Mouse (Mus musculus) liver, embryonic 13.5 days (tissue): ENCODE measurements around the gene B4galnt2. TPM values are rescaled to one million over a fixed set of nuclear protein-coding genes. Genes with fewer than 3 reads are reported as not detected.

Source experiments
- ATAC-seq: fragments of 200-750 bp; cut with Nextera tagmentation; 2 replicates; pipeline ENCODE4 v1.8.0; 2017; ENCODE audit warnings: low read depth, mild to moderate bottlenecking, moderate number of reproducible peaks, moderate library complexity
- DNase-seq: peaks from one replicate; pipeline ENCODE4 v3.0.0; 2022
- H3K27ac ChIP-seq: fragments of 300-500 bp; sonication (generic); 2 replicates; pipeline ENCODE4 v1.5.1; 2015; ENCODE audit warnings: moderate library complexity, mild to moderate bottlenecking, inconsistent platforms
- H3K27me3 ChIP-seq: fragments of 300-500 bp; sonication (generic); 2 replicates; pipeline ENCODE4 v1.6.1; 2015; ENCODE audit warnings: mild to moderate bottlenecking, inconsistent platforms
- H3K36me3 ChIP-seq: fragments of 300-500 bp; sonication (generic); 2 replicates; pipeline ENCODE4 v1.6.1; 2015; ENCODE audit warnings: mild to moderate bottlenecking, inconsistent platforms
- H3K4me1 ChIP-seq: fragments of 300-500 bp; sonication (generic); replicated peaks from 2 replicates; pipeline ENCODE4 v1.6.1; 2015; ENCODE audit warnings: inconsistent platforms
- H3K4me2 ChIP-seq: fragments of 300-500 bp; sonication (generic); 2 replicates; pipeline ENCODE4 v1.6.1; 2015; ENCODE audit warnings: inconsistent platforms, mild to moderate bottlenecking, moderate library complexity
- H3K4me3 ChIP-seq: fragments of 300-500 bp; sonication (generic); replicated peaks from 2 replicates; pipeline ENCODE4 v1.5.1; 2015; ENCODE audit warnings: mild to moderate bottlenecking, inconsistent platforms
- H3K9ac ChIP-seq: fragments of 300-500 bp; sonication (generic); 2 replicates; pipeline ENCODE4 v1.6.1; 2015; ENCODE audit warnings: mild to moderate bottlenecking, inconsistent platforms
- H3K9me3 ChIP-seq: fragments of 300-500 bp; sonication (generic); replicated peaks from 2 replicates; pipeline ENCODE4 v1.6.1; 2016; ENCODE audit warnings: inconsistent platforms
- WGBS: fragments of 180-500 bp; shearing (Covaris S2); methylation state at CpG from one replicate; pipeline ENCODE4 v1.1.7; 2015; ENCODE audit not compliant: insufficient replicate concordance; 5-methylcytosine and 5-hydroxymethylcytosine counted together
- polyA plus RNA-seq: library from polyadenylated mRNA; unstranded; fragments of >200 nt; fragmentation: Nextera tagmentation; extraction: Ambion mirVana; gene quantifications from 2 replicates; pipeline ENCODE4 v1.2.1, GENCODE M21; 2015

Gene B4galnt2
- polyA plus RNA-seq, 1 experiment from 2014 or later: 0.13 TPM

DNA sequence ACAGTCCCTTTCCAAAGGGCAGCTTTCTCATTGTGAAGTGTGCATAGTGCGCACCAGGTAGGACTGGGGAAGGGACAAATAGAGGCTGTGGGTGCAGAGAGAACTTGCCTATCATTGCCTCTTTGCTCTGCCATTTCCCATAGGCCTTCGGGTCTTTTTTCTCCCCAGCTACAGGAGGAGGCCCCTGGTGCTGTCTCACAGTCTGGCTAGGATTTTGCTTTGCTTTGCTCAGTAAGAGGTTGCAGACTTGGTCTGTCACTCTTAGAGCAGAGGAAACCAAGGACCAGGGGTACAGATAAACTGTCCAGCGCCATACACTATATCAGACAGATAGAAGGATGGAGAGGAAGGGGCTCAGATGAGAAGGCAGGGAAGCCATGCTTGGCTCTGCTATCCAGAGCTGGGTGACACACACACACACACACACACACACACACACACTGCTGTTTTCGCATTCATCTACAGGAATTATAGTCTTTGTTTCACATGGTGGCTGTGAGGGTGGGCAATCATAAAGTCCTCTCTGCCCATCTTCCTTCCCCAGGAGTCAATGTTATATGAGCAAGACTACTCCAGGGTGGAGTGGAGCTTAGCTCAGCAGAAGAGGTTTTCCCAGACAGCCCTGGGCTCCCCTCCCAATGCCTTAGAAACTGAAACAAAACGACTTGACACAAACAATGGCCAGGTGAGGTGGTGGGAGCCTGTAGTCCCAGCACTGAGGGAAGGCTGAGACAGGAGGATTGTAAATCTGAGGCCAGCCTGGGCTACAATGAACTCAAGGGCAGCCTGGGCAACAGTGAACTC is 73.8 kb downstream of the B4galnt2 start:
- Histone ChIP-seq H3K9me3 (no peaks in the 10 kb centered on the region), H3K27ac (0 out of 2 replicates have a peak overlapping the region, but pooled peaks have one; percentile 58), H3K4me2 (peak overlapping the region; percentile 57), H3K9ac (peak overlapping the region; percentile 55), H3K36me3 (no peaks in the 10 kb centered on the region), H3K4me3 (peak overlapping the region; percentile 49), H3K4me1 (peaks cover 78% of the 10 kb centered on the region), H3K27me3 (peaks cover 27% of the 10 kb centered on the region)
- no peak for DNase-seq
- no peak for ATAC-seq
- WGBS: 54% methylated on average over 5 of the region's 5 CpGs

DNA sequence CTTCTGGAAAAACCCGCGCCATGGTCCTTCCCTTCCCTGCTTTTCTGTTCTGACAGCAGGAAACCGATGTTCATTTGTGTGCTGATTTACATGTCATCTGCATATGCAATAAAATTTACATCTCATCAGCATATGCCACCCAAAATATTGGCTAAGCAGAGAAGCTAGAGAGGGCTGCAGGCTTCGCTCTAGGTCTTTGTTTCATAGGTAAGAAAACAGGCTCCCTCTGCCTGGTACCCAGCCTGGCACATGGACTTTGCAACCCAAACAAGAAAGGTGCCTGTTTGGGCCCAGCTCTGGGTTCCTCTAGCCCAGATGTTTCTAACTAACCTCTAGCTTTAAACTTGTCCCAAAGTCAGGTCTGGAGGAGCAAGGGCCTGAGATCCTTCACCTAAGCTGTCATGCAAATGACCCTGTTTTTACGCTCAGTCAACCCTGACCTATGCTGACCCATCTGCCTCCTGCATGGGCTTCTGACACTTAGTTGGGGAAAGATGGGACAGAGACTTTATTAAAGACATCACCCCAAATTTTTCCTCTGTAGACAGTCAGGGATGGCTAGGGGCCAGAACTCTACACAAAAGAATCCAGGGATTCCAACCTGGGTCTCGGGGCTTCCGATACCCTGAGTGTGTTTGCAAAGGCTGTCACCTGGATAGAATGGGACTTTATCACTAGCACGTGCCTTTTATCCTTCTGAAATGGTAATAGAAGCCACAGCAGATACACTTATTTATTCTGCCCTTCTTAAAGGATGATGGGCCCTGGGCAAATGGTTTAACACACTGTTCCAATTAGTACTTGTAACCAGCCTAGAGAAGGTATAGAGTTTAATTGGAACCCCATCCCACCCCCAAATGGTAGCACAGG is 75.5 kb downstream of the B4galnt2 start:
- no peak for ATAC-seq
- whole genome bisulfite sequencing: 66% methylated on average over 8 of the region's 8 CpGs
- no peak for DNase-seq
- Histone ChIP-seq H3K4me1 (peaks cover 89% of the 10 kb centered on the region), H3K9ac (0 out of 2 replicates have a peak overlapping the region, but pooled peaks have one; percentile 3), H3K27me3 (peaks cover 30% of the 10 kb centered on the region), H3K9me3 (no peaks in the 10 kb centered on the region), H3K4me2 (no peak overlapping the region), H3K27ac (no peak overlapping the region), H3K4me3 (no peak overlapping the region), H3K36me3 (no peaks in the 10 kb centered on the region)

DNA sequence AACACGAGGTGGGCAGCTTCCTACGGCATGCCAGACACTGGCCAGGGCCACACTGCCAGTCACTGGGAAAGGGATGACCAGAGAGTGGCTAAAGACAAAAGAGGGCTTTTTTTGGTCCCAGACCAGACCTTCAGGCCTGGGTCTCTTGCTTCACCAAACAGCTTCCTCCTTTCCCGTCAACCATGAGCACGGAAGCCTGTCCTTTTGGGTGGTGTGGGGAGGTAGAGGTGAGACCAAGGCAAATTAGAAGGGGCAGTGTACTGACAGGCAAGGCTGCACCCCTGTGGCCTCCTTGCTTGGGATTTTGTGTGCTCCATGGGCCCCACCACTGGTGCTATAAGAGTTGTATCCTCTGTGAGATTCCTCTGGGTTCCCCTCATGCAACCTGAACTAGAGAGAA is 76.1 kb downstream of the B4galnt2 start:
- Histone ChIP-seq H3K4me2 (no peak overlapping the region), H3K27ac (0 out of 2 replicates have a peak overlapping the region, but pooled peaks have one; percentile 23), H3K9ac (no peak overlapping the region), H3K4me3 (no peak overlapping the region), H3K9me3 (no peaks in the 10 kb centered on the region), H3K27me3 (peaks cover 35% of the 10 kb centered on the region), H3K36me3 (no peaks in the 10 kb centered on the region), H3K4me1 (peaks cover 93% of the 10 kb centered on the region)
- 48% methylated on average over 4 of the region's 4 CpGs for WGBS
- DNase-seq (no peak), ATAC-seq (no peak)

- Histone ChIP-seq H3K9me3 (no peaks in the 10 kb centered on the region), H3K4me3 (no peak within 1 kb of the TSS), H3K9ac (peak within 1 kb of the TSS; percentile 20; the same call in 1 of the 2 replicates), H3K27me3 (peaks cover 51% of the 10 kb centered on the region), H3K4me1 (peaks cover 84% of the 10 kb centered on the region), H3K4me2 (no peak within 1 kb of the TSS), H3K27ac (peak within 1 kb of the TSS; percentile 71), H3K36me3 (no peaks in the 10 kb centered on the region)
- no peak for DNase-seq
- no peak for ATAC-seq
- 73% methylated on average over 10 of the region's 10 CpGs for WGBS
Observed at GRCm38 (mm10) chr11:95837059-95837458, 77.6 kb downstream of the B4galnt2 start, which contains the start of gene Gngt2. Gene Gngt2 (plus strand): TSS chr11:95837216.

DNA sequence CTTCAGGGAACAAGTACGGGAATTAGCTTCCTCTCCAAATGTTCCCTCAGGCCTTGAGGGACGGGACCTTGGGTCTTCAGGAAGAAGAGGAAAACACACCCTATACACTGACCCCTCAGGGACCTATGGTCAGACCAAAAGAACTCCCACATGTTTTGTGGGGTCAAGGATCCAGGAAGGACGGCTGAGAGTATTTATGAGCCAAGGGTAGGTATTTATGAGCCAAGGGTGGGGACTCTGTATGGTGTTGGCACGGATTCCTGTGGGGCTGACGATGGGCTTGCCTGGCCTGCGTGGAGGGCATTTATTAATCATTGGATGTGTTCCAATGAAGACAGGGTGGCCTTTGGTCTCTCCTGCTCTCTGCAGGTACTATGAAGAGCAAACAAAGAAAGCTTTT is 78.3 kb downstream of the B4galnt2 start:
- ATAC-seq: no peak
- H3K27ac ChIP-seq: no peak overlapping the region

DNA sequence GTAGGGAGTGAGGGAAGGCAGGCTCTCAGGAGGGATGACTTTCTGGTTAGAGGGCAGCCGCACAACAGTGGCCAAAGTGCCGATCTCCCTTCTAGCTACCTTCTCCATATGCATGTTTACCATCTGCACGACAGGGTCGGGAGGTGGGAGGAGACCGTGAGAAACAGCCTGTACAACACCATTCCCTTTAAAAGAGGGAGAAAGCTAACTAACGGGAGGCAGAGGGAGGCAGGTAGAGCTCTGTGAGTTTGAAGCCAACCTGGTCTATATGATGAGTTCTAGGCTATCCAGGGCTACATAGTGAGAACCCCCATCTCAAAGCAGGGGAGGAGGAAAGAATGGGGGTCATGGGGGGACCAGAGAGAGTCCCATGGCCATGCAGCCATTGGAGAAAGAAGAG is 78.9 kb downstream of the B4galnt2 start:
- Histone ChIP-seq H3K4me2 (peak overlapping the region; percentile 62), H3K27me3 (peaks cover 56% of the 10 kb centered on the region), H3K4me3 (no peak overlapping the region), H3K36me3 (peaks cover 8% of the 10 kb centered on the region), H3K4me1 (peaks cover 80% of the 10 kb centered on the region), H3K9me3 (no peaks in the 10 kb centered on the region), H3K9ac (peak overlapping the region; percentile 20; the same call in 1 of the 2 replicates), H3K27ac (peak overlapping the region; percentile 71)
- no peak for ATAC-seq
- 19% methylated on average over 6 of the region's 6 CpGs for WGBS
- no peak for DNase-seq

More for the DNA sequence above, 78.3 kb downstream of the B4galnt2 start:
- H3K4me1 ChIP-seq: peaks cover 80% of the 10 kb centered on the region
- peaks cover 2% of the 10 kb centered on the region; the same call in 1 of the 2 replicates for H3K36me3 ChIP-seq
- H3K9ac ChIP-seq: no peak overlapping the region
- H3K4me2 ChIP-seq: no peak overlapping the region
- DNase-seq: no peak
- H3K4me3 ChIP-seq: no peak overlapping the region
- peaks cover 55% of the 10 kb centered on the region for H3K27me3 ChIP-seq
- no peaks in the 10 kb centered on the region for H3K9me3 ChIP-seq
- WGBS: 79% methylated on average over 6 of the region's 6 CpGs

DNA sequence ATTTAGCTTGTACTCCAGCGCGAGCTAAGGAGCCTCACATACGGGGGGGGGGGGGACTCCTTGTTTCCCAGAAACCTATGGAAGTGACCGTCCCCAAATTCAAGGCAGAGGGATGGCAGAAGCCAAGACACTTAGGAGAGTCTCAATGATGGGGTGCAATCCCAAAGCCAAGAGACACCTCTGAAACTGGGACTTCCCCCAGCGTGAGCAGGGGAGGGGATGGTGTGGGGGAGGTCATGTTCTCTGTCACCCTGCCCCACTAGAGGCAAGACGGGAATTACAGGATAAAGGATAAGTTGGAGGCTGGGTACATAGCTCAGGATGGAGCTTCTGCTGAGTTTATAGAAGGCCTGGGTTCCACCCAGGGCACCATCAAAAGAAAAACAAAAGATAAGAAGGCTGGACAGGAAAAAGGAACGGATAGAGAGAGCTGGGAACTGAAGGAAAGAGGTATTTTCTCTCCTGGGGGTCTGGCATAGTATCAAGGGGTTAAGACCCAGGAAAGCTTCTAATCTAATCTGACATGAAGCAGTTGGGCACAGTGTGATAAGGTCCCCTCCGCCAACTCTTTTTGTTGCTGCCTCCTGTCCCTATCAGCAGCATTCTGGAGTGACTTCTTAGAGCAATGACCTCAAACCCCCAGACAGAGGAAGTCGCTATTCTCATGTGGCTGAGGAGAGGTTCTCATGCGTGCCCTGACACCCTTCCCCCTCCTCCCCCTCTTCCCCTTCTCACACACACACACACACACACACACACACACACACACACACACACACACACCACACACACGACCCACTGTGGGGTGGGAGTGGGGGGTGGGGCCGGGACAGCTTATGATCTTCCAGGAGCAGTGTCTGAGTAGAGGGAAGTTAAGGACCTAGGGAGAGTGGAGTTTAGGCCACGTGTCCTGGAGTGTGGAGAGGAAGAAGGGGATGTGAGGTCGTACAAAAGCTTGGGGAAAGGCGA is 79.7 kb downstream of the B4galnt2 start:
- H3K4me3 ChIP-seq: peak overlapping the region; percentile 30
- DNase-seq (peak; percentile 57), ATAC-seq (peak; percentile 80)
- peak overlapping the region; percentile 71 for H3K27ac ChIP-seq
- H3K4me2 ChIP-seq: peak overlapping the region; percentile 62
- peaks cover 82% of the 10 kb centered on the region for H3K4me1 ChIP-seq
- H3K9ac ChIP-seq: peak overlapping the region; percentile 20
- H3K36me3 ChIP-seq: peaks cover 16% of the 10 kb centered on the region
- peaks cover 56% of the 10 kb centered on the region for H3K27me3 ChIP-seq
- 2% methylated on average over 15 of the region's 15 CpGs for WGBS
- no peaks in the 10 kb centered on the region for H3K9me3 ChIP-seq

DNA sequence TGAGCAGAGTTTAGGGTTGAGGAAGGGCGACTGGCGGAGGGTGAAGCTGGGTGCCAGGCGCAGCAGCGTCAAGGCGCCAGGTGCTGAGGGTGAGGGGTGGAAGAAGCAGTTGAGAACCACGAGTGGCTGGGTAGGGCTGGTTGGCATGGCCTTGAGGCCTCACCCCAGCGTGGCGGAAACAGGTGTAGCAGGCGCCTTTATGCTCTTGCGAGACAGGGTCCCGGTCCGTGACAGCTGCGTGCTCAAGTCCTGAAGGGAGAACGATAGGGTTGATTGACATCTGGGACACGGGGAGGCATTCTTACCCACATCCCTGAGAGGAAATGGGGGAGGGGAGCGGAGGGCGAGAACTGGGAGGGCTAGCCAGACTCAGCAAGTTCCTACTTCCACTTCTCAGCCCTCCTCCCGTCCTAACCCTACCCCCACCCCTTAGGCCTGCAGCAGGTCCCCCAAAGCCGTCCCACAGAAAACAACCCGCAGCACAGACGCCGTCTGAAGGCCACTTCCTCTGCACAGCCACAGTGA is 80.5 kb downstream of the B4galnt2 start:
- H3K4me3 ChIP-seq: peak overlapping the region; percentile 30
- peaks cover 85% of the 10 kb centered on the region for H3K4me1 ChIP-seq
- peaks cover 64% of the 10 kb centered on the region for H3K27me3 ChIP-seq
- no peaks in the 10 kb centered on the region for H3K9me3 ChIP-seq
- H3K27ac ChIP-seq: peak overlapping the region; percentile 71; the same call in 1 of the 2 replicates
- peak overlapping the region; percentile 62 for H3K4me2 ChIP-seq
- DNase-seq: peak; percentile 47
- H3K9ac ChIP-seq: peak overlapping the region; percentile 20
- peak; percentile 28; the same call in 1 of the 2 replicates for ATAC-seq
- H3K36me3 ChIP-seq: peaks cover 18% of the 10 kb centered on the region
- 1% methylated on average over 22 of the region's 22 CpGs for WGBS

GRCm38 (mm10) chr11:95833631-95834142 is 81.0 kb downstream of the B4galnt2 start:
- 0 out of 2 replicates have a peak, but pooled peaks have one; percentile 0 for ATAC-seq
- peak overlapping the region; percentile 30 for H3K4me3 ChIP-seq
- DNase-seq: no peak

More at GRCm38 (mm10) chr11:95833631-95834142, 81.0 kb downstream of the B4galnt2 start:
- WGBS: 19% methylated on average over 18 of the region's 18 CpGs
- H3K9ac ChIP-seq: peak overlapping the region; percentile 20
- H3K4me2 ChIP-seq: peak overlapping the region; percentile 62
- 0 out of 2 replicates have a peak overlapping the region, but pooled peaks have one; percentile 41 for H3K27ac ChIP-seq
- peaks cover 85% of the 10 kb centered on the region for H3K4me1 ChIP-seq
- no peaks in the 10 kb centered on the region for H3K9me3 ChIP-seq
- H3K36me3 ChIP-seq: peaks cover 21% of the 10 kb centered on the region
- H3K27me3 ChIP-seq: peaks cover 69% of the 10 kb centered on the region
